Mouse (Mus musculus): Measurements from ENCODE around the gene Tlr3.

Tlr3 gene

GRCm38 (mm10) chr8:45355809-45356208 is 55.1 kb downstream of the Tlr3 start:
- DNase-seq (ENCODE audit: low read depth, low spot score) = no peak

Measured in CD4-positive, CD25-positive, alpha-beta regulatory T cell, adult 2 months (primary cell).